Mouse (Mus musculus): Measurements from ENCODE around the gene Myo1c. TPM values are rescaled to one million over a fixed set of nuclear protein-coding genes. Genes with fewer than 3 reads are reported as not detected.
A peak's percentile ranks its signal among the peaks of the same experiment; 100 is the strongest.

Gene Myo1c
- total RNA-seq (2022) = 10 to 100 TPM; 29.7 to 34.7 (median 32.1) TPM

DNA sequence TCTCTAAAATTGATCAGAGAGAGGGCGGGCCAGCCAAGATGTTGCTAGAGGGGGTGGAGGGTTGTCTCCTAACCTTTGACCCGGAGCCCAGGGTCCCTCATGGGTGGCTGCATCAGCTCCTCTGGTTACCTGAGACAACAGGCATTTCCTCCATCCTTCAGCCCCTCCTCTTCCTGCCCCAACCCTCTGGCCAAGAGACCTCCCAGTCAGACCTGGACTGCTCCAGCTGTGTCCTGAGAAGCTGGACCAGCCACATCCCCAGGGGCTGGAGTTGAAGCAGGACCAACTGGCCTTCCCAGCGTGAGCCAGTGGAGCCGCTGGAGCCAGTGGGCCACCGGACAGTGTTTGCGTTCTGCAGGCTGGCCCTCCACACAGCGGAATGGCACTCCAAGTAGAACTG lies at the start of gene Myo1c:
Gene Myo1c (plus strand): TSS at position 194 of the 400 bp plus-strand sequence.
- peak; percentile 62 to 71 for DNase-seq (ENCODE audit: low spot score in 2 of 2)

DNA sequence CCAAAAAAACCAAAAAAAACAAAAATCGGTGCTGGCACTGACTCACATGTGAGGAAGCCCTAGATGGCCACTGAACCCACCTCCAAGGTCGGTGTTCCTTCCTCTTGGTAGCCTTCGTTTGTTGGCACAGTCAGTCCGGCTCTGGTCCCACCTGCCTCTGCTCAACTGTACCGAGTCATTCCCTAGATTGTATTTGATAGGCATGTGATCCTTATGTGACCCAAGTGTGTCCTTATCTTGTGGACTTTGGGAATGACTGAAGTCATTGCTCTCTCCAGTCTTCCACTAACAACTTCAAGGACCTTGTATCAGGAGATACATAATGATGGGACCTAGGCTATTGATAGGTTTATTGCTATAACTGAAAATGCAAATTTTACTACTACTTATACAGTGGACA lies 45.5 kb upstream of the Myo1c start:
- DNase-seq (ENCODE audit: low spot score in 2 of 2) = no peak

DNA sequence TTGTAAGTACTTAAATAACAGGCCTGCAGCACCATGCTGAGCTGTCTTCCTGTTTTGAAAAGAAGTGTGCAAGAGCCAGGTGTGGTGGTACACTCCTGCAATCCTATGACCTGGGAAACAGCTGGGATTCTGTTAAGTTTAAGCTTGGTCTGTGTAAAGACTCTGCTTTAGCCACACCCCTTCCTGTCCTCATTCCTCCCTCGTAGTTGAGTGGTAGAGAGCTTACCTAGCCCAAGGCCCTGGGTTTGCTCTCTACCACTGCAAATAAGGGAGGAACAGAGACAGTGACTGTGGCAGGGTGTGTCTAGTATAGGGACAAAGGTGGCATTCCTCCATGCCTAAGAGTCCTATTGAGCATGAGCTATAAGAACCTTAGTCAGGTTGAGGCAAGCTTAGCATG lies 45.0 kb upstream of the Myo1c start:
- DNase-seq (ENCODE audit: low spot score in 2 of 2) = no peak

DNA sequence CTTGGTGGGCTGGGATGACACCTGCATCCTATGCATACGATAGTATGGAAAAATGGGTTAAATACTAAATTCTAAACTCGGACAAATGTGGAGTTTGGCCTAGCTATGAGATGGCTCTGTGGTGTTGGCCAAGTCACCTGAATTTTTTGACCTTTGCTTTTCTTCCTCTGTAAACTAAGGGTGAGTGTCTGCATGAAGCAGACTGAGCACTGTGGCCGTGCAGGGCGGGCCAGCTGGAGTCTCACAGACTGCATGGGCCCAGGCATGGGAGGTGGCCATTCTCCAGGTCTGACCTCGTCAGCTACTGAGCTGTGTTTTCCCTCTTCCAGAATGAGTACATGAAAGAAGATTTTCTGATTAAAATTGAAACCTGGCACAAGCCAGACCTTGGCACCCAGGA lies 41.5 kb upstream of the Myo1c start:
- no peak for DNase-seq (ENCODE audit: low spot score in 2 of 2)

DNA sequence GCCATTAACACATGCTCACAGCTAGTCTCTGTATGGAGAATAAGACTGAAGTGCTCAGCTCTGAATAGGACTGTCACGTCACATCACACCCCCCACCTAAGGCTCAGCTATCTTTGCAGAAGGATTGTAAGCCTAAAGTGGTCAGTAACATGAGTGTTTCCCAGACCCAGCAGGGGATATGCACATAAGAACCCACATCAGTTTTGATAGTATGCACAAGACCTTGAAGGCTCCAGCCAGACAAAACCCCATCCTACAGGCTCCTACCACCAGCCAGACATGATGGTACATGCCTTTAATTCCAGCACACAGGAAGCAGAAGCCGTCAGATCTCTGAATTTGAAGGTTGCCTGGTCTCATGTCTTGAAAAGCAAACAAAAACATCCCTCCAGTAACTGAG lies 40.3 kb upstream of the Myo1c start:
- no peak for DNase-seq (ENCODE audit: low spot score in 2 of 2)

DNA sequence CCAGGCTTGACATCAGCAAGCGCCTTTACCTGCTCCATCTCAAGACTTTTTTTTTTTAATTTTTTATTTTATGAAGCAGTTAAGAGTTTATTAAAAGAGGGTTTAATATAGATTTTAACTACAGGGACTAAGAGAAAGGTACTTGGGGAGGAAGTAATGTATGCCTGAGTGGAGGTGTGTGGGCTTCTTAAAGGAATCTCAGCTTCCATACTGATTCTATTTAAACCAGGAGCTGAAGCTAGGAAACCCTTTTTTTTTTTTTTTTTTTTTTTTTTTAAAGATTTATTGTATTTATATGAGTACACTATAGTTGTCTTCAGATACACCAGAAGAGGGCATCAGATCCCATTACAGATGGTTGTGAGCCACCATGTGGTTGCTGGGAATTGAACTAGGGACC lies 35.5 kb upstream of the Myo1c start:
- no peak for DNase-seq (ENCODE audit: low spot score in 2 of 2)

DNA sequence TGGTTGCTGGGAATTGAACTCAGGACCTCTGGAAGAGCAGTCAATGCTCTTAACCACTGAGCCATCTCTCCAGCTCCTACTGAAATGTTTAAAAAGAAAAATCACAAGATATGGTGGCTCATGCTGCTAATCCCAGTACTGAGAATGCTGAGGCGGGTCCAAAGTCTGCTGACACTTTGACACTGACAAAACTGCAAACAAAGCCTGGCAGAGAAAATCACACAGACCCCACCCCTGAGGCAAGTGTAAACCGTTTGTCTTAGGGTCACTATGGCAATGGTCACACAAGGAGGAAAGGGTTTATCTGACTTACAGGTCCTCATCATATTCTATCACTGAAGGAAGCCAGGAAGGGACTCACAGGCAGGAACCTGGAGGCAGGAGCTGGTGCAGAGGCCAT lies 34.7 kb upstream of the Myo1c start:
- DNase-seq (ENCODE audit: low spot score in 2 of 2) = no peak

DNA sequence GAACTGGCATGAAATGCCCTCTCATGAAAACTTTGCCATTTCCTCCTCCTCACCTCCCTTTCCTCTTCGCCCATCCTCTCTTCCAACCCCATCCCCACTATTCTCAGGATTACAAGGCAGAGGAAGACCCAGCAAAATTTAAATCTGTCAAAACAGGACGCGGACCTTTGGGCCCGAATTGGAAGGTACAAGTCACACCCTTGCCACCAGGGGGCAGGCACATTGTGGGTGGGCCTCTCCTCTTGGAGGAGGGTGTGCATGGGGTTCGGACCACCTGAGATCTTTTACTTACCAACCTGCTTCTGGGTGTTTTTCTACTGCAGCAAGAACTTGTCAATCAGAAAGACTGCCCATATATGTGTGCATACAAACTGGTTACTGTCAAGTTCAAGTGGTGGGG lies 31.2 kb upstream of the Myo1c start:
- no peak for DNase-seq (ENCODE audit: low spot score in 2 of 2)

DNA sequence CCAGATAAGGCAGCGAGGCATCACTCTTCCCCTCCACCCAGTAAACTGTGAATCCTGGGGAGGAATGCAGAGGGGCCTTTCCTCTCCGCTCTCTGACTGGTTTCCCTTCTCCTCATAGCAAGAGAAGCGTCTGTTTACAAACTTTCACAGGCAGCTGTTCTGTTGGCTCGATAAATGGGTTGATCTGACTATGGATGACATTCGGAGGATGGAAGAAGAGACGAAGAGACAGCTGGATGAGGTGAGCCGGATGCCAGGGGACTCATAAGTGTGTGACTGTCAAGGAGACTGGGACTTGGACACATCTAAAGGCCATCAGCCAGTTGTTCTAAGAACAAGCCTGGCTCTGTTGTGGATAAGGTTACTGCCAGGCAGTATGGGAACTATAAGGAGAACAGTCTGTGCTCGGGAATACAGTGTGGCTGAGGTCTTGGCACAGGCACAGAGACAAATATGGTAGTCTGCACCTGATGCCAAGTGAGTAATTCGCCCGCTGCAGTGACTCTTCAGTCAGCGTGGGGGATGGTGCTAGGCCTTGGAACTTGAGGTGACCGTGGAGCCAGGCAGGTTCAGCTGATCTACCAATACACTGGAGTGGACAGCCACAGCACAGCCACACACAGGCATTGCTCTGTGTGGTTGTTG lies 30.0 kb upstream of the Myo1c start:
- DNase-seq (ENCODE audit: low spot score in 2 of 2) = peak; percentile 79 to 82

DNA sequence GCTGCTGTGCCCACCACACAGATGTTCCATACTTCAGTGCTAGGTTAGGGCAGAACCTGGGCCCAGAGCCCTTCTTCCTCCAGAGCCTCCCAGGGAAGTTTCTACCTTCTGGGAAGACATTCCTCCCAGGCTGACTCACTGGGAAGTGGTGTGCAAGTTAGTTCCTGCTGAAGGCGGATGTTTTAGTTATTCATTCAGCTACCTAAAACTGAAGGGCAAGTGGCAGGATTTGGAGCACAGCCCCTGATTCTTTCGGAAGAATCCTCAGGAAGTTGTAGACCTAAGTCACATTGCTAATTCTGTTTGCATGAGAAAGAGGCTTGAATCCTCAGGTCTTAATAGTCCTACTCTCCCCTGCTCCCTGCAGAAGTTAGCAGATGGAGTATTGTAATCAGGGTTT lies 28.9 kb upstream of the Myo1c start:
- no peak for DNase-seq (ENCODE audit: low spot score in 2 of 2)

DNA sequence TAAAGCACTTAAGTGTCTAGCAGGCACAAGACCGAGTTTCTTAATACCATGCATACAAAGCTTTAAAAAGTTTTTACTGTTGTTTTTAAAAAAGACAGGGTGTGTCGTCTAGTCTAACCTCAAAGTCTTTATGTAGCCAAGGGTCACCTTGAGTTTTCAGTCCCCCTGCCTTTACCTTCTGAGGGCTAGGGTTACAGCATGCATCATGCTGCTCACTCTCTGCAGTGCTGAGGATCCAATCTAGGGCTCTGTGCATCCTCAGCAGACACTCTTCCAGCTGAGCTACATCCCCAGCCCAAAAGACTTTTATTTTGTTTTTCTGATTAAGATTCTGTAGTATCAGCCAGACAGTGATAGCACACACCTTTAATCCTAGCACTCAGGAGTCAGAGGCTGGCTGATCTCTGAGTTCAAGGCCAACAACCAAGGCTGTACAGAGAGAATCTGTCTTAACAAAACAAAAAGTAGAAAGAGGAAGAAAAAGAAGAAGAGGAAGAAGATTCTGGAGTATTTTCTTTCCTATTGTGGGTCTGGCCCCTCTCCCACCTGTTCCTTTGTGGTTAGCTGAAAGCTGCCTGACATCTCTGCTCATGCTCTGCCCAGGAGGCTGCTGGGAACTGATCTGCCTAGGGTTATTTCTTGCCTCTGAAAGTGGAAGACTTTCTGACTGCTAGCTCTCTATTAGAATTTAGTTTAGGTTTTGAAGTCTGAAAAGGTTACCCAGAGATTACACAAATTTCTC lies 27.5 kb upstream of the Myo1c start:
- DNase-seq (ENCODE audit: low spot score in 2 of 2) = no peak

DNA sequence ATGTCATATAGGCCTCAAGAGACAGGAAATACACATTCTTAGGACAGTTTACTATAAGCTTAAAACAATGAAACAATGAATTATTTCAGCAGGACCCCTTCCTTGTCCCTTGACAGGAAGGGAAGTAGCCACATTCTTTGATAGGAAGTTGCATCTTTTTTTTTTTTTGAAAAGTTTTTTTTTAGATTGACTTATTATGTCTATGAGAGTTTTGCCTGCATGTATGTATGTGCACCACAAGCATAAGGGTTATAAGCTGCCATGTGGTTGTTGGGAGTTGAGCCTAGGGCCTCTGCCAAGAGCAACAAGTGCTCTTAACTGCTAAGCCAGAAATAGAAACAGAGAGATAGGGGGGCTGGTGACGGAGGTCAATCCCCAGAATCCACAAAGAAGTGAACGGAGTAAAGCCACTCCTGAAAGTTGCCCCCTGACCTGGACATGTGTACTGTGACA lies 26.2 kb upstream of the Myo1c start:
- DNase-seq (ENCODE audit: low spot score in 2 of 2) = no peak

DNA sequence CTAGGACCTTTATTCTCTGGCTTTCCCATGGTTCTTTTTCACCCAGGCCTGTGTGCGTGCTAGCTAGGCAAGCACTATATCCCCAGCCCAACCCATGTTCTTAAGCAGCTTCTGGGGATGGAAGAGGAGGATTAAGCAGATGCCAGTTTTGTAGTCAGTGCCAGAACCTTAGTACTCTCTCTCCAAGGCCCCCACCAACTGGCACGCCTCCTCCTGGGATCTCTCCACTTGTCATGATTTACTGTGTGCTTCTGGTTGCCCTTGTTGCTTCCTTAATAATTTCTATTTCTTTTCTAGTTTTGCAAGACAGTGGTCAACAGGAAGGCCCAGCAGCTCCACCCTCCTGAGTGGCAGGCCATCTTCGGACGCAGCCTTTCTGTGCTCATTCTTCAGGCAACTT lies 24.5 kb upstream of the Myo1c start:
- no peak for DNase-seq (ENCODE audit: low spot score in 2 of 2)

DNA sequence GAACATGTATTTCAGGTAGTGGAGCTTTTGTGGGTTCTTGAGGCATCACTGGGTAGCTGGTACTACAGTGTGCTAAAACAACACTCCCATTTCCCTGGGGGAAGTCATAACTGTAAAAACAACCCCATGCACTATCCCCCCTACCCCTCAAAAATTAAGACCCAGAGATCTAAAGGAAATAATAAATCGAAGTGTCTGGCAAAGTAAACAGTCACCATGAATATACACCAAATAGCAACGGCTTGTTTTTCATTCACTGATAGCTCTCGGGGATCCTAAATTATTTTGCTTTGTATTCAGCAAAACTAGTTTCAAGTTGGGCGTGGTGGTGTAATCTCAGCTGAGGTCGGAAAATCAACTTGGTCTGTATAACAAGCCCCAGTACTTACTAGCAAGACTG lies 20.2 kb upstream of the Myo1c start:
- no peak for DNase-seq (ENCODE audit: low spot score in 2 of 2)

DNA sequence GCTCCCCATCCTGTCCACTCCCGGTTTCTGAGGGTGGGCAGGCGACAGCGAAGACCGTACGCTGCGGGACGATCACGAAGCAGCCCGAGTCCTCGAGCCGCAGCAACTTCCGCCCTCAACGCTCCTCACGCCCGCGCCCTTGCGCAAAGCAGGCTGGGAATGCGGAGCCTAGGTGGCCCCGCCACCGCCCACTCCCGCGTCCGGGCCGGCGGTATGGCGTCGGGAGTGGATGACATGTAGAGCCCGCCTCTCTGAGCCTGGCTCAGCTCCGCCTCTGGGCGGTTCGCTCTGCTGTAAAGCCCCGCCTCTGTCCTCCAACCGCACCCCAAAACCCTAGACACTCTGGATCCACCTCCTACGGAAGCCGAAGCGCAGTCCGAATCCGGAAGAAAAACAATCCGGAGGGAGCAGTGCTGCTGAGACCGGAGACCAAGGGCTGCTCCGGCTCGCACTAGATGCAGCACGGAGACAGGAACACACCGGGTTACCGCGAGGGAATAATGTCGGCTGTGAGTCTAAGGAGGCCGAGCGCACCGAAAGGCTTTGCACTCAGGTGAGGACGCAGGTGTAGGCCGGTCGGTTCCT lies 19.6 kb upstream of the Myo1c start, which contains the start of gene Inpp5k:
Gene Inpp5k (plus strand): TSS at position 344 of the 585 bp plus-strand sequence.
- DNase-seq (ENCODE audit: low spot score in 2 of 2) = peak; percentile 94 to 96

DNA sequence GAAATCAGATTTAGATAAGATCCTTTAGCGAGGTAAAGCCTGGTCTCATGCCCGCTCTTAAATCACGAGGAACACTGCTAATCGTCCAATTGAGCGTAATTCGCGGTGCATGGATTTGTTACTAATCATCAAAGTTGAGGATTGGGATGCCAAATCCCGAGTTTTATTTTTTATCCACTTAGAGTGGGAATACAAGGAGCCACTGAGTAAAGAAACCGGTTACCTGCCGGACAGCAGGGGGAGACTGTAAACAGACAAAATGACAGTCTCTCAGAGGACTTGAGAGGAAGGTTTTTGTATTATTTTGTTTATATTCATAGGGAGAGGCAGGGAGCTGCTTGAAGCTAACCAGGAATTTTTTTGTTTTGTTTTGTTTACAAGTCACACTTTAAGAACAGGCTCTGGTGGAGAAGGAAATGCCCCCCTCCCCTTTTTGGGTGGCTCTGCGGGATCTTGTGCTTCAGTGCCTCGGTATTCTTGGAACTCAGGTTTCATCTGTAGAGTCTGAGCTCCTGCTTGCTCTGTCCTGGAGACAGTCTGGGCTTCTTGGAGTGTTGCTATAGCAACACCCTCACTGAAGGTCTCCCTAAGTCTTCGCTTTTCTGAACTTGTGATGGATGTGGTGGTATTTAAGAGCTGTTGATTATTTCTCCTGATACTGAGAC lies 18.6 kb upstream of the Myo1c start:
- DNase-seq (ENCODE audit: low spot score in 2 of 2) = no peak

DNA sequence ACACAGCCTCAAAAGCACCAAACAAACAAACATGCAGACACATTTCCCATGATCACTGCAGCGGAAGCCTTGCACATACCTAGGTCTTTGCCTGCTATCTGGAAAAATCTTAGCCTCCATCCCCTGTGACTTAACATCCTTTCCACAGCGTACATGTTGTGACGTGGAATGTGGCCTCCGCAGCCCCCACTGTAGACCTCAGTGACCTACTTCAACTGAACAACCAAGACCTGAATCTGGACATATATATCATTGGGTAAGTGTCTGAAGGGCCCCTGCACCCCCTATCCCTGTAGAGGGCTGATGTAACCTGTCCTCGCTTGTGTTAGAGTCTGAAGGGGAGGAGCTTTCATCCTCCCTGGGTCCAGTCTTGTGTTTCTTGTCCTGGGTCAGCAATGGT lies 17.4 kb upstream of the Myo1c start:
- DNase-seq (ENCODE audit: low spot score in 2 of 2) = no peak

DNA sequence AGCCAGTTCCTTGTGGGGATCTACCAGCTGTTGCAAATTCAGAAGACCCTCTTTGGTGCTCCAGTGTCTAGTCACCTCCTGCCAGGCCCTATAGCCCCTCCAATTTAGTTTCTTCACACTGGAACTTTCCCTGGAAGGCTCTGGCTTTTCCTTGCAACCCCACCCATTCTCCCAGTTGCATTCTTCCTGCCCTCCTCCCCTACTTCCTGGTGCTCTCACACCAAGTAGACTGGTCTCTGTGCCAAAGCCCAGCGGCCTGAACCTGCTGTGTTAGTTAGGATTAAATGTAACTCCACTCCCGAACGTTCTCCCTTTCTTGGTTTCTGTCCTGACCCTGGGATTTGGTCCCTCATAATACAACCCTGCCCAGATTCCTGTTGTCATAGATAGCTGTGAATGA lies 15.5 kb upstream of the Myo1c start:
- no peak for DNase-seq (ENCODE audit: low spot score in 2 of 2)

DNA sequence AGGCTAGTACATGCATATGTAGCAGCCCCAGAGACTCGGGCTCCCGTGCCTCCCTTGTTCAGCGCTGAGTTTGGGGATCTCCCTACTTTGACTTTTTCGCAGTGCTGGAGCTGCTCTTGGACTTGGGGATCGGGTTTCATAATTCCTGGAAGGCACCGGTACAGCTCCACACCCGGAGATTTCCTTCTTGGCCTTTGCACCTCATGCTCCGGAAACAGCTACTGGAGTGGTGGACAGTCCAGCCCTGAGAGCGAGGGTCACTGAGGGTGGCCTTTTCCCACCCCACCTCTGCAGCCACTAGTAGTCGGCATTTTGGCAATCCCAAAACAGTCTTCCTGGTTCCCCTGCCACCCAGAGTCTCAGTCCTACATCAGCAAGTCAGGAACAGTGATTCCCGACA lies 15.0 kb upstream of the Myo1c start:
- peak in 1 of 2 experiments; percentile 51 for DNase-seq (ENCODE audit: low spot score in 2 of 2)

DNA sequence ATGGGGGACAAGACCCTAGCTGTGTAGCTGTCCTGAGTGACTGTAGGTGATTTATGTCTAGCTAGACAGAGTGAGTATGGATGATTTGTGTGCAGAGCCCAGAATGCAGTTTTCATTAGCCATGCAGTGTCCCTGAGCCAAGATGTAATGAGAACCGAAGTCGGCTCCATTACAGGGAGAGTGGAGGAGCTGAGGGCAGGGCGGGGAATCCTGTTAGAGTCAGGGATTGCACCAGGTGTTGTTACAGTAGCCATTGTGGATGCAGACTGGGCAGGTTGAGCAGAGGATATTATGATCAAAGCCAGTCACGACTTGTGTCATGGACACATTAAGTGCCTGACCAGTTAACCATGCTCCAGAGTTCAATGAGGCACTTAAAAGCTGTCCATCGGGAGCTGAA lies 7.0 kb upstream of the Myo1c start:
- no peak for DNase-seq (ENCODE audit: low spot score in 2 of 2)

DNA sequence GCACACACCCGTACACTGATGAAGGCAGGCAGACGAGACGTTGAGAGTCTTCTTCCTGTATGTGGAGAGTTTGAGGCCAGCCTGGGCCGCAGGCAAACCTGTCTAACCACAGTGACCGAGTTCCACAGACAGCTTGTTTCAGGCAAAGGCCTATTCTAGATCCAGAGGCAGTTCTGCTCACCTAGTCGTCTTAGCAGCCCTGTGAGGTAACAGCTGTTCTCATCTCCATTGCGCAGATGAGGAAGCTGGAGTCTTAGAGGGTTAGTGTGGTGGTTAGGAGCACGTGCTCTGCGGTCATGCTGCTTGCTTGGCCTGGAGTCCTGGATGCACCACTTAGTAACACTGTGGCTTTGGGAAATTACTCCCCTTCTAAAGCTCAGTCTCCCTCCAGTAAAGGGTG lies 5.6 kb upstream of the Myo1c start:
- DNase-seq (ENCODE audit: low spot score in 2 of 2) = no peak

DNA sequence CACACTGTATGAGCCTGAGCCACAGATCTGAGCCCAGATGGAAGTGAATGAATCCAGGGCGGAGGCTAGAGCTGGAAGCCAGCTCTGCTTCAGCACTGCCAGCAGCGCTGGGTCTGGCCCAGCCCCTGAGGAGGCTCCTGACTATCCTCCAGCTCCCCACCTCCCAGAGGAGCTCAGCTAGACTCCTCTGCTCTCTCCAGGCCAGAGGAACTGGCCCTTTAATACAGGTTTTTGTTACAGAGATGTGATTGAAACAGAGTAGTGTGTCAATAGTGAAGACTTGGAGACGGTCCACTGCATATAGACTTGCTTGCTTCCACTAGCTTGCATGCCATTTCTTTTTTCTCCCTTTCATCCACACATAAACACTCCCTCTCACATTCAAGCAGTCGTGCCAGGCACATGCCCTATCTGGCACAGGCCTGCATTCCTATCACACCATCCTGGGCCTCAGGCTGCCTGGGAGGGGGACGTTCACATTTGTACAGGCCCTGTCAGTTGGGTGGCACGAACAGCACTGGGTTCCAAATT lies 2.6 kb upstream of the Myo1c start:
- peak; percentile 59 to 74 for DNase-seq (ENCODE audit: low spot score in 2 of 2)
